Mouse (Mus musculus) megakaryocyte, embryonic 14.5 days (primary cell): ENCODE measurements around the gene Hsp90ab1.

Experiments
- FLI1 ChIP-seq: IDR thresholded peaks from 2 replicates; pipeline ENCODE4 v1.6.1; 2012; ENCODE audit warnings: low read length, inconsistent platforms, mixed read lengths
- GATA1 ChIP-seq: IDR thresholded peaks from 3 replicates; pipeline ENCODE4 v1.6.1; 2012; ENCODE audit warnings: mixed read lengths, low read length, inconsistent platforms, borderline replicate concordance

DNA sequence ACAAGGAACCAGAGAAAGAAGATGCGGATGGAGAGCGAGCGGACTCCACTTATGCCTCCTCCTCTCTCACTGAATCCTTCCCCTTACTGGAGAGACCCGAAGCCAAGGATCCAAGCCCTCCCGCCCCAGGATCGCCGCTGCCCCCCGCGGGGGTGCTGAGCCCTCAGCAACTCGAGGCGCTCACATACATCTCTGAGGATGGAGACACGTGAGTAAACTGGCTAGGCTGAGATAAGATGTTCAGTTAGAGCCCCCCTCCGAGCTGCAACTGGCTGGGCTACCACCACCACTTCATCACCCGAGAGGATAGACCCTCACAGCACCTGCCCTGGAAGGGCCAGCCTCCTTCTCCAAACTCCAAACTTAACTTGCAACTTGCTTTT, 17.0 kb downstream of the Hsp90ab1 start:
- TF ChIP-seq GATA1, result no peak
- no peak for TF ChIP-seq FLI1
